8 mouse cellular contexts compared by ENCODE assay signal in the genomic region with DNA sequence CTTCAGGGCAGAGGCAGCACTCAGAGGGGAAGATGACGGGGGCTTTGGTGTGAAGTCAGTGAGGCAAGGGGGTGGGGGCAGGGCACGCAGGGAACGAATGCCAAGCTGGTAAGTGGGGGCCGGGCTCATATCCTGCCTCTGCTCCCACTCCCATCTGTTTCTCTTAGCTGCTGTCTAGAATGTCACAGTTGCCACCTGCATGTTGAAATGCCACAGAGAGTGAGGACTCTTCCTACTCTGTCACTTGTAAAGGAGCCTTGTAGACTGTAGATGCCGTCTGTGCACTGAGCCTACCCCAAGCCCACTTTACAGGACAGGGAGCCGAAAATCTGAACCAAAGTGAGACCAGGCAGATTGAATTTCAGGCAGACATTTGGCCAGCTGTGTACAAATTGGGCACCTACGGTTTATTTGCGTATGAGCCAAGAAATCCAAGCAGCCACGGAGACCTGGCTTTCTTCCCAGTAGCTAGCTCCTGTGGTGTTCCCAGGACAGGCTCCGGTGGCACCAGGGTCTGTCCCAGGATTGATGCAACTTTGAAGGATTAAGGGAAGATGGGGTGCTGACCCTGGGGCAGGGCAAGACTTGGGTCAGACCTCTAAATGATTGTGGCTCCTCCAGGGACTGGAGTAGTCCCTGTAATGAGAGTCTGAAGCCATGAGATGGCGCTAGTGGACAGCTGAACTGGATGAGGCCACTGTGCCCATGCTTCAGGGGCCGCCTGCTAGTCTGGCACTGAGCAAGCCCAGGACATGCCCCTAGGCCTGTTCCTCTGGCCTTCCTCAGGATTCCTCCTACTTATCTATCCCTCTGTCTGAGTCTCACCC. TPM values are rescaled to one million over a fixed set of nuclear protein-coding genes. Genes with fewer than 3 reads are reported as not detected.
DNase-seq lines count a peak whose midpoint lies in the region; ATAC-seq and TF ChIP-seq lines count a peak whose summit lies in the region.

No protein-coding gene starts in this region.

- no peak overlapping the region for H3K9ac ChIP-seq in intestine, postnatal 0 days (ENCODE audit: low read depth, low read length)
- 0 out of 2 replicates have a peak overlapping the region, but pooled peaks have one; percentile 3 for H3K9ac ChIP-seq in limb, embryonic 15.5 days

- no peak overlapping the region for H3K27ac ChIP-seq in thymus, adult 2 months (ENCODE audit: control insufficient read depth, insufficient read depth, low read length)
- no peak overlapping the region for H3K27ac ChIP-seq in intestine, postnatal 0 days (ENCODE audit: low read depth, low read length)
- no peak overlapping the region for H3K27ac ChIP-seq in limb, embryonic 15.5 days

- no peaks in the 10 kb centered on the region for H3K36me3 ChIP-seq in thymus, adult 2 months (ENCODE audit: control insufficient read depth, insufficient read depth, low read length)
- H3K36me3 ChIP-seq in intestine, postnatal 0 days (ENCODE audit: control insufficient read depth, insufficient read depth): peaks cover 3% of the 10 kb centered on the region; the same call in 1 of the 2 replicates
- H3K36me3 ChIP-seq in limb, embryonic 15.5 days: no peaks in the 10 kb centered on the region

- DNase-seq in thymus, adult 2 months: no peak
- DNase-seq in thymus, adult 18-20 months: no peak
- DNase-seq in cerebellum, adult 9-10 months: peak; percentile 68
- peak; percentile 56 to 77 for DNase-seq in frontal cortex, adult 2 months (ENCODE audit: extremely low spot score in 1 of 2, low spot score in 1 of 2)
- DNase-seq in naive thymus-derived CD4-positive, alpha-beta T cell, adult 2 months (ENCODE audit: low read depth): peak; percentile 57
- peak; percentile 40 for DNase-seq in thymus, postnatal 25 days

- no peaks in the 10 kb centered on the region for H3K27me3 ChIP-seq in thymus, adult 2 months (ENCODE audit: control insufficient read depth, insufficient read depth, low read length)
- no peaks in the 10 kb centered on the region for H3K27me3 ChIP-seq in intestine, postnatal 0 days (replicated peaks; ENCODE audit: control insufficient read depth, insufficient read depth, low read length)
- no peaks in the 10 kb centered on the region for H3K27me3 ChIP-seq in limb, embryonic 15.5 days

- H3K4me3 ChIP-seq in thymus, adult 2 months (ENCODE audit: control insufficient read depth, insufficient read depth, low read length): no peak overlapping the region
- H3K4me3 ChIP-seq in intestine, postnatal 0 days (ENCODE audit: low read depth, low read length): no peak overlapping the region
- H3K4me3 ChIP-seq in limb, embryonic 15.5 days: no peak overlapping the region

- 74% methylated on average over 12 of the region's 12 CpGs for WGBS in thymus, adult 2 months
- WGBS in intestine, postnatal 0 days: 54% methylated on average over 12 of the region's 12 CpGs
- 18% methylated on average over 12 of the region's 12 CpGs for WGBS in limb, embryonic 15.5 days

- TF ChIP-seq POLR2A in thymus, adult 2 months (IDR thresholded peaks at IDR 0.05; ENCODE audit: control insufficient read depth, extremely low read depth, insufficient read depth, low read length, poor library complexity): no peak

- H3K4me2 ChIP-seq in intestine, postnatal 0 days (replicated peaks; ENCODE audit: low read depth): no peak overlapping the region
- no peak overlapping the region for H3K4me2 ChIP-seq in limb, embryonic 15.5 days

- ATAC-seq in intestine, postnatal 0 days: peak; percentile 48
- ATAC-seq in limb, embryonic 15.5 days (ENCODE audit: insufficient number of reproducible peaks, low FRiP score, low TSS enrichment, low read depth): peak; percentile 42; the same call in 1 of the 2 replicates

- no peaks in the 10 kb centered on the region for H3K9me3 ChIP-seq in intestine, postnatal 0 days (ENCODE audit: control insufficient read depth)
- H3K9me3 ChIP-seq in limb, embryonic 15.5 days: no peaks in the 10 kb centered on the region

- H3K4me1 ChIP-seq in thymus, adult 2 months (replicated peaks; ENCODE audit: control insufficient read depth, insufficient read depth, low read length): no peaks in the 10 kb centered on the region
- no peaks in the 10 kb centered on the region for H3K4me1 ChIP-seq in intestine, postnatal 0 days (replicated peaks; ENCODE audit: control insufficient read depth, insufficient read depth, low read length)
- H3K4me1 ChIP-seq in limb, embryonic 15.5 days: peaks cover 25% of the 10 kb centered on the region

- TF ChIP-seq CTCF in thymus, adult 2 months (IDR thresholded peaks at IDR 0.05; ENCODE audit: borderline replicate concordance, control insufficient read depth, extremely low read depth, insufficient read depth, low read length, poor library complexity): peak; percentile 46; the same call in 1 of the 2 replicates
- TF ChIP-seq CTCF in intestine, postnatal 0 days (IDR thresholded peaks at IDR 0.05; ENCODE audit: low read depth): peak; percentile 93

RNA-seq across cellular contexts. Expression of gene Arhgef17, which starts 11.1 kb away (rescaled TPM):
- 8.1 and 11.1 TPM in 2 replicates for polyA plus RNA-seq in thymus, adult 2 months (2012; rRNA removed)
- 74.9 and 86.0 TPM in 2 replicates for polyA plus RNA-seq in frontal cortex, adult 2 months (2012; rRNA removed)
- polyA plus RNA-seq in intestine, postnatal 0 days (2015; fragmentation: Nextera tagmentation; extraction: Ambion mirVana): 2.0 and 2.5 TPM in 2 replicates
- 8.0 and 8.5 TPM in 2 replicates for polyA plus RNA-seq in limb, embryonic 15.5 days (2015; fragmentation: Nextera tagmentation; extraction: Ambion mirVana)

RNA-seq across cellular contexts. Expression of gene P2ry6, which starts 31.4 kb away (rescaled TPM):
- 27.1 and 36.0 TPM in 2 replicates for polyA plus RNA-seq in thymus, adult 2 months (2012; rRNA removed)
- polyA plus RNA-seq in frontal cortex, adult 2 months (2012; rRNA removed): 3.4 and 4.1 TPM in 2 replicates
- 5.7 and 7.0 TPM in 2 replicates for polyA plus RNA-seq in intestine, postnatal 0 days (2015; fragmentation: Nextera tagmentation; extraction: Ambion mirVana)
- 6.0 and 7.9 TPM in 2 replicates for polyA plus RNA-seq in limb, embryonic 15.5 days (2015; fragmentation: Nextera tagmentation; extraction: Ambion mirVana)

Comparison
In these comparisons a context has a peak if more than half of its experiments do, and no peak if none do; other contexts are left out.
1. DNase-seq: peak in cerebellum, adult 9-10 months (single experiment), frontal cortex, adult 2 months (2 of 2), naive thymus-derived CD4-positive, alpha-beta T cell, adult 2 months (single experiment) and thymus, postnatal 25 days (single experiment); none in thymus, adult 2 months (single experiment) and thymus, adult 18-20 months (0 of 2).